Mouse (Mus musculus) MEL (cell line): Measurements from ENCODE around the gene Abhd16a. TPM values are rescaled to one million over a fixed set of nuclear protein-coding genes. Genes with fewer than 3 reads are reported as not detected.

Source experiments
- DNase-seq: peaks from one replicate; pipeline ENCODE4 v3.0.0; 2011; ENCODE audit warnings: low read depth, low spot score
- H3K27ac ChIP-seq: 2 replicates; pipeline ENCODE4 v1.5.1; 2012; ENCODE audit warnings: low read depth, mild to moderate bottlenecking, control low read depth, low read length, moderate library complexity; ENCODE audit not compliant: control insufficient read depth
- H3K27me3 ChIP-seq, 2 experiments: fragments of 150-350 bp in 1 of 2; sonication (generic) in 1 of 2; 2 replicates each; pipeline ENCODE4 v1.6.1; 2012; ENCODE audit warnings: low read length in 2 of 2, mild to moderate bottlenecking in 2 of 2, improper control_type of control experiment in 1 of 2, moderate library complexity in 1 of 2; ENCODE audit not compliant: insufficient read depth in 2 of 2, control insufficient read depth in 1 of 2
- H3K36me3 ChIP-seq, 2 experiments: 2 replicates each; pipeline ENCODE4 v1.6.1; 2012 to 2014; ENCODE audit warnings: low read length in 2 of 2, improper control_type of control experiment in 1 of 2, inconsistent platforms in 1 of 2, mild to moderate bottlenecking in 1 of 2; ENCODE audit not compliant: insufficient read depth in 2 of 2, control insufficient read depth in 1 of 2
- H3K4me1 ChIP-seq, 2 experiments: fragments of 150-350 bp in 1 of 2; sonication (generic) in 1 of 2; 2 replicates each; pipeline ENCODE4 v1.6.1; 2012; ENCODE audit warnings: low read length in 2 of 2, improper control_type of control experiment in 1 of 2, mild to moderate bottlenecking in 1 of 2; ENCODE audit not compliant: insufficient read depth in 2 of 2, control insufficient read depth in 1 of 2
- H3K4me3 ChIP-seq, 2 experiments: fragments of 150-350 bp in 1 of 2; sonication (generic) in 1 of 2; 2 replicates each; pipeline ENCODE4 v1.5.1; 2012; ENCODE audit warnings: low read depth in 2 of 2, low read length in 2 of 2, mild to moderate bottlenecking in 2 of 2, moderate library complexity in 2 of 2, control low read depth in 1 of 2, improper control_type of control experiment in 1 of 2; ENCODE audit not compliant: control insufficient read depth in 1 of 2, insufficient read depth in 1 of 2
- H3K79me2 ChIP-seq: 2 replicates; pipeline ENCODE4 v1.6.1; 2012; ENCODE audit warnings: mild to moderate bottlenecking, low read length, moderate library complexity; ENCODE audit not compliant: control insufficient read depth, poor library complexity, insufficient read depth
- H3K9ac ChIP-seq: 2 replicates; pipeline ENCODE4 v1.6.1; 2012; ENCODE audit warnings: low read depth, mild to moderate bottlenecking, control low read depth, low read length, moderate library complexity; ENCODE audit not compliant: control insufficient read depth, poor library complexity, severe bottlenecking
- H3K9me3 ChIP-seq: fragments of 150-350 bp; sonication (generic); replicated peaks from 2 replicates; pipeline ENCODE4 v1.6.1; 2012; ENCODE audit warnings: mild to moderate bottlenecking, low read length, improper control_type of control experiment, moderate library complexity; ENCODE audit not compliant: insufficient read depth
- BHLHE40 ChIP-seq: IDR thresholded peaks from 2 replicates; pipeline ENCODE4 v1.6.1; 2012; ENCODE audit warnings: low read depth, mild to moderate bottlenecking, inconsistent platforms, low read length, improper control_type of control experiment, borderline replicate concordance
- CHD1 ChIP-seq: IDR thresholded peaks from 2 replicates; pipeline ENCODE4 v1.6.1; 2012; ENCODE audit warnings: low read depth, mild to moderate bottlenecking, inconsistent platforms, low read length, improper control_type of control experiment
- CTCF ChIP-seq, 3 experiments: IDR thresholded peaks in 2 of 3; conservative IDR thresholded peaks in 1 of 3; 2 replicates each; pipeline ENCODE4 v1.5.1; 2011 to 2012; ENCODE audit warnings: low read length in 3 of 3, low read depth in 2 of 3, mild to moderate bottlenecking in 2 of 3, improper control_type of control experiment in 1 of 3, inconsistent platforms in 1 of 3, mixed read lengths in 1 of 3, moderate library complexity in 1 of 3; ENCODE audit not compliant: control insufficient read depth in 1 of 3, insufficient read depth in 1 of 3, poor library complexity in 1 of 3, severe bottlenecking in 1 of 3
- E2F4 ChIP-seq: IDR thresholded peaks from 2 replicates; pipeline ENCODE4 v1.6.1; 2011; ENCODE audit warnings: low read depth, low read length, improper control_type of control experiment, borderline replicate concordance
- EP300 ChIP-seq, 2 experiments: IDR thresholded peaks; 2 replicates each; pipeline ENCODE4 v1.6.1; 2011; ENCODE audit warnings: improper control_type of control experiment in 2 of 2, low read length in 2 of 2, low read depth in 1 of 2, mild to moderate bottlenecking in 1 of 2
- HCFC1 ChIP-seq: IDR thresholded peaks from 2 replicates; pipeline ENCODE4 v1.6.1; 2012; ENCODE audit warnings: low read depth, mild to moderate bottlenecking, inconsistent platforms, low read length, improper control_type of control experiment, moderate library complexity
- KAT2A ChIP-seq: conservative IDR thresholded peaks from 2 replicates; pipeline ENCODE4 v1.6.1; 2012; ENCODE audit warnings: low read depth, low read length, improper control_type of control experiment, inconsistent platforms
- MAFK ChIP-seq: IDR thresholded peaks from 2 replicates; pipeline ENCODE4 v1.6.1; 2011; ENCODE audit warnings: low read depth, mild to moderate bottlenecking, low read length, improper control_type of control experiment, borderline replicate concordance
- MAX ChIP-seq: IDR thresholded peaks from 2 replicates; pipeline ENCODE4 v1.6.1; 2011; ENCODE audit warnings: low read length, improper control_type of control experiment
- MAZ ChIP-seq: IDR thresholded peaks from 2 replicates; pipeline ENCODE4 v1.6.1; 2012; ENCODE audit warnings: low read depth, mild to moderate bottlenecking, inconsistent platforms, low read length, improper control_type of control experiment
- MXI1 ChIP-seq: IDR thresholded peaks from 2 replicates; pipeline ENCODE4 v1.6.1; 2011; ENCODE audit warnings: mild to moderate bottlenecking, low read depth, low read length, improper control_type of control experiment
- MYB ChIP-seq: IDR thresholded peaks from 2 replicates; pipeline ENCODE4 v1.6.1; 2011; ENCODE audit warnings: mild to moderate bottlenecking, low read depth, low read length, improper control_type of control experiment
- MYC ChIP-seq: IDR thresholded peaks from 2 replicates; pipeline ENCODE4 v1.6.1; 2011; ENCODE audit warnings: low read depth, mild to moderate bottlenecking, low read length, improper control_type of control experiment, moderate library complexity
- NELFE ChIP-seq: IDR thresholded peaks from 2 replicates; pipeline ENCODE4 v1.6.1; 2011; ENCODE audit warnings: low read depth, low read length, improper control_type of control experiment
- POLR2A ChIP-seq, 2 experiments: IDR thresholded peaks; 2 replicates each; pipeline ENCODE4 v1.6.1; 2011 to 2012; ENCODE audit warnings: low read length in 2 of 2, mild to moderate bottlenecking in 2 of 2, control low read depth in 1 of 2, improper control_type of control experiment in 1 of 2, low read depth in 1 of 2, moderate library complexity in 1 of 2; ENCODE audit not compliant: control insufficient read depth in 1 of 2, insufficient read depth in 1 of 2, poor library complexity in 1 of 2
- POLR2AphosphoS2 ChIP-seq: IDR thresholded peaks from 2 replicates; pipeline ENCODE4 v1.6.1; 2011; ENCODE audit warnings: low read length, improper control_type of control experiment
- POLR2AphosphoS5 ChIP-seq: IDR thresholded peaks from 2 replicates; pipeline ENCODE4 v1.6.1; 2012; ENCODE audit warnings: low read depth, borderline replicate concordance, mild to moderate bottlenecking, inconsistent platforms, low read length, moderate library complexity, mixed read lengths
- RAD21 ChIP-seq: IDR thresholded peaks from 2 replicates; pipeline ENCODE4 v1.6.1; 2011; ENCODE audit warnings: mild to moderate bottlenecking, low read depth, low read length, improper control_type of control experiment
- USF1 ChIP-seq: IDR thresholded peaks from 2 replicates; pipeline ENCODE4 v1.6.1; 2014; ENCODE audit warnings: low read depth, mild to moderate bottlenecking, inconsistent platforms, low read length, improper control_type of control experiment, moderate library complexity
- USF2 ChIP-seq, 2 experiments: IDR thresholded peaks; 2 replicates each; pipeline ENCODE4 v1.6.1; 2011 to 2012; ENCODE audit warnings: improper control_type of control experiment in 2 of 2, low read length in 2 of 2, borderline replicate concordance in 1 of 2, inconsistent platforms in 1 of 2, low read depth in 1 of 2, mild to moderate bottlenecking in 1 of 2; ENCODE audit not compliant: insufficient read depth in 1 of 2
- ZC3H11A ChIP-seq: IDR thresholded peaks from 2 replicates; pipeline ENCODE4 v1.6.1; 2012; ENCODE audit warnings: low read depth, mild to moderate bottlenecking, inconsistent platforms, low read length, improper control_type of control experiment
- ZMIZ1 ChIP-seq: IDR thresholded peaks from 2 replicates; pipeline ENCODE4 v1.6.1; 2012; ENCODE audit warnings: low read depth, mild to moderate bottlenecking, inconsistent platforms, low read length, improper control_type of control experiment, moderate library complexity
- polyA plus RNA-seq, 2 experiments: library from polyadenylated mRNA; stranded (reverse) in 1 of 2; unstranded in 1 of 2; fragments of >175 nt in 1 of 2; fragments of >200 nt in 1 of 2; gene quantifications; 2 replicates each; pipeline versions ENCODE4 v1.2.1 to v1.2.4; 2012; ENCODE audit warnings: low replicate concordance in 2 of 2, low read depth in 1 of 2; ENCODE audit not compliant: insufficient read length in 2 of 2, insufficient read depth in 1 of 2, missing spikeins in 1 of 2
- total RNA-seq: library from RNA; depleted of rRNA; stranded (reverse); fragments of 300-350 nt; gene quantifications from 2 replicates; pipeline ENCODE4 v1.2.3, GENCODE M21; 2012

The Abhd16a gene
- total and polyA plus RNA-seq, 3 experiments = 96.1 to 126 TPM; not detected in 1

GRCm38 (mm10) chr17:35076507-35077176 is 12.4 kb upstream of the Abhd16a start, which contains the start of gene Ly6g6e:
Ly6g6e (plus strand) TSS chr17:35076902.
- no peak for TF ChIP-seq ZMIZ1
- no peak for TF ChIP-seq HCFC1
- no peak for TF ChIP-seq POLR2A (IDR thresholded peaks at IDR 0.05; ENCODE audit: control insufficient read depth in 1 of 2, insufficient read depth in 1 of 2, low read depth in 1 of 2, low read length in 2 of 2, poor library complexity in 1 of 2)
- TF ChIP-seq MAX = no peak
- TF ChIP-seq MXI1 = no peak
- no peak for TF ChIP-seq MYB
- TF ChIP-seq KAT2A = no peak
- TF ChIP-seq NELFE = no peak
- TF ChIP-seq RAD21 = no peak
- no peak for TF ChIP-seq USF1
- no peak for TF ChIP-seq MAFK
- no peak for TF ChIP-seq CHD1
- no peak for TF ChIP-seq ZC3H11A
- TF ChIP-seq POLR2AphosphoS5 = no peak
- TF ChIP-seq BHLHE40 = no peak
- TF ChIP-seq POLR2AphosphoS2 = no peak
- peaks cover 0 to 21% of the 10 kb centered on the region in 2 experiments; a peak in 2 of 4 replicates for H3K36me3 ChIP-seq
- H3K79me2 ChIP-seq = no peaks in the 10 kb centered on the region
- no peaks in the 10 kb centered on the region for H3K9me3 ChIP-seq
- peaks cover 15 to 22% of the 10 kb centered on the region in 2 experiments for H3K4me1 ChIP-seq
- no peaks in the 10 kb centered on the region for H3K27me3 ChIP-seq
- DNase-seq = no peak
- H3K4me3 ChIP-seq = no peak within 1 kb of the TSS
- no peak within 1 kb of the TSS for H3K9ac ChIP-seq
- H3K27ac ChIP-seq = no peak within 1 kb of the TSS

GRCm38 (mm10) chr17:35077285-35077684 is 11.8 kb upstream of the Abhd16a start:
- H3K79me2 ChIP-seq = no peaks in the 10 kb centered on the region
- H3K27me3 ChIP-seq = no peaks in the 10 kb centered on the region
- H3K4me1 ChIP-seq = peaks cover 15 to 24% of the 10 kb centered on the region in 2 experiments
- TF ChIP-seq CTCF (IDR thresholded peaks at IDR 0.05 in 2 of 3, conservative IDR thresholded peaks at IDR 0.05 in 1 of 3; ENCODE audit: control insufficient read depth in 1 of 3, insufficient read depth in 1 of 3, low read depth in 2 of 3, low read length in 3 of 3, poor library complexity in 1 of 3, severe bottlenecking in 1 of 3) (no peak), HCFC1 (no peak), E2F4 (no peak), KAT2A (no peak), MAZ (no peak), EP300 (IDR thresholded peaks at IDR 0.05; ENCODE audit: low read depth in 1 of 2, low read length in 2 of 2) (no peak), MYC (no peak), USF1 (no peak), USF2 (IDR thresholded peaks at IDR 0.05; ENCODE audit: borderline replicate concordance in 1 of 2, insufficient read depth in 1 of 2, low read depth in 1 of 2, low read length in 2 of 2) (no peak)
- H3K36me3 ChIP-seq = peaks cover 0 to 21% of the 10 kb centered on the region in 2 experiments; a peak in 2 of 4 replicates
- DNase-seq = no peak
- H3K9ac ChIP-seq = no peak overlapping the region
- no peak overlapping the region for H3K27ac ChIP-seq
- no peaks in the 10 kb centered on the region for H3K9me3 ChIP-seq
- H3K4me3 ChIP-seq = no peak overlapping the region
